Mouse (Mus musculus) adrenal gland, adult 8-10 months (tissue): Measurements from ENCODE around the gene D1Ertd622e. TPM values are rescaled to one million over a fixed set of nuclear protein-coding genes. Genes with fewer than 3 reads are reported as not detected.

Experiments used
- DNase-seq: peaks from one replicate; pipeline ENCODE4 v3.0.0; 2022
- total RNA-seq, 4 experiments: library from RNA; stranded (reverse); gene quantifications; 2 replicates each; pipeline ENCODE4 v1.2.4; 2022

The D1Ertd622e gene
- total RNA-seq, 4 experiments from 2014 or later = 13.6 to 18.6 (median 15.3) TPM

DNA sequence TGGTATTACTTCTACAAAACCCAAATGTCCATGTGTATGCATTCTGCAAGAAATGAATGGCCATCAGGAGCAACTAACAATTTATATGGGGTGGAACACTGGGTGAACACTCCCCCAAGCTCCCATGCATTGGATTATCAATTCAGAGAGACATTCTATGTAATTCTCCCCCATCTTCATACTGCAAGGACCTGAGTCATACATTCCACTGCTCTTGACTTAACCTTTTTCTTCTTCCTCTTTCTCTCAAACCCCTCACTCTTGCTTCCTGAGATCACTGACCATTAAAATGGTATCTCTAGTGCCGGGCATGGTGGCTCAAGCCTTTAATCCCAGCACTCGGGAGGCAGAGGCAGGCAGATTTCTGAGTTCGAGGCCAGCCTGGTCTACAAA lies 83.9 kb downstream of the D1Ertd622e start:
- no peak for DNase-seq

DNA sequence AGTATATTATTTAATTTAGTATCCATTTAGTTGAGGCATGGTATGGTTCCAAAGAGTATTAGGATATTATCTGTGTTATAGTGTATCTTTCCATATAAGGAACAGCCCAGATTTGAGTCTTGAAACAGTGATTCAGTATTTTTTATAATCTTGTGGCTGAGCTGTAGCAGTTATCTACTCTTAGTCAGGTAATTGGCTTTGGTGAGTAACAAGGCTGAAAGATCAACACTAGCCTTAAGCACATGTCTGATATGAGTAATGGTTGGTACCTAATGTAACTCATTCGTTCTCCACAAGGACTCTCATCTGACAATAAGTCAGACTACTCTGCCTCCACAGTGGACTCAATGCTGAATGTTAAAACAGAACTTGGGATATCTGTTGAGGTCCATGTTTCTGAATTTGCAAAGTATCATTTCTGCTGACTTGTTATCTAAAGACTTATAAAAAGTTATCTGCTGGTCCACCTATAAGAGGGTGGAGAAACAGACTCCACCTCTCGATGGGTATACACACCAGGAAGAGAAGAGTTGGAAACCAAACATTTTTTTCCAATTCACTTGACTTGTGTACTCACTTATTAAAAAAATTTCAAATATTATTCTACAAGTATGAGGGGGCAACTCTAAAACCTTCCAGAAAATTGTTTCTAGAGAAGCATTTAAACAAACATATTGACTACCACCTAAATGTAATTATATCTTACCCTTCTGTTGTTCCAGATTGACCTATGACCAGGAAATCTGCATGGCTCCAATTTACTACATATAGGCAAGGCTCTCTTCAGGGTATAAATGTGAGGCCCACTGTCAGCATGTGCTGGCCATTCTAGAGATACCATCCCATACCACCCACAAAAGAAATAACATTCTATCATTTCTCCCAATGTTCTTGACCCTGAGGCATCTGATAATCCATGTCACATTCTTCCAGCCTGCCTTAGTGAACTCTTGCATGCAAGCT lies 84.5 kb downstream of the D1Ertd622e start:
- DNase-seq = no peak

GRCm38 (mm10) chr1:97576576-97576975 lies 85.3 kb downstream of the D1Ertd622e start:
- DNase-seq = no peak

GRCm38 (mm10) chr1:97570814-97571213 lies 91.1 kb downstream of the D1Ertd622e start:
- DNase-seq = no peak

DNA sequence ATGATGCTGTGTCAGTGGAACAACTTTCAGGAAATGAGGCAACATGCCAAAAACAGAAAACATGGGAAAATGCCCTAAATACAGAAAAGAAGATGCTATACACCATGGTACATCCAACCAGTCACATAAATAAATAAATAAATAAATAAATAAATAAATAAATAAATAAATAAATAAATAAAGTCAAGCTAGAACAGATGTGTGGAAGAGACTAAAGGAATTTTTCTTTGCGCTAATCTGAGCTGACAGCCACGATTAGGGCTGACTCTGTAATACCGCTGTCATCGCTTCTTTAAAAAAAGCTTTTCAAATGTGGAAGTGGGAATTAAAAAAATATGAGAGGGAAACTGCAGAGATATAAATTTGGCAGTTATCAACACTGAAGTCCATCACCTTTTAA lies 93.9 kb downstream of the D1Ertd622e start:
- DNase-seq = no peak

DNA sequence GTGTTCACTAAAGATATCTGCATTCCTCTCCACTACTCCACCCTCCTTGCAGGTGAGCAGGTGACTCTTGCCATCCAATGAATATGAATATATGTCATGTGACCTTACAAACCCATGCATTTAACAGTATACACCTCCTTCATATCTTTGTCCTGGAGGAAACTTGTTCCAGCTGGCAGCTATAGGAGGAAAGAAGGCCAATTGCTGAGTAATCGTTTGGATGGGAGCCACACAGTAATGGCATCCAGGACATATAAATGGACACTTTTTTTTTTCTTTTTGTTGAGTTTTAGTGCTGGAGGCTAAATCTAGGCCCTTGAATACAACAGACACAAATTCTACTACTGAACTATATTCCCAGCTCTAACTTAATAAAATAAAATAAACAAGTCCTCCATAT lies 97.2 kb downstream of the D1Ertd622e start:
- DNase-seq = no peak

- no peak for DNase-seq
Measured at GRCm38 (mm10) chr1:97562867-97563266, 99.0 kb downstream of the D1Ertd622e start.

Other genes with a start within 250 kb of the D1Ertd622e start
- gene Gin1, start 108.1 kb upstream of the D1Ertd622e start, total RNA-seq = 10 to 100 TPM; 11.2 to 16.0 (median 12.7) TPM
- 10 to 100 TPM; 13.4 to 18.2 (median 16.7) TPM for gene Ppip5k2, start 108.3 kb upstream of the D1Ertd622e start, total RNA-seq